Mouse (Mus musculus) layer of hippocampus, postnatal 25 days (tissue): ENCODE measurements around the gene Tap2. TPM values are rescaled to one million over a fixed set of nuclear protein-coding genes. Genes with fewer than 3 reads are reported as not detected.

Experiments used
- DNase-seq, 2 experiments: peaks; one replicate each; pipeline ENCODE4 v3.0.0; 2022; ENCODE audit warnings: mixed read lengths in 2 of 2, low spot score in 1 of 2; ENCODE audit errors: extremely low spot score in 1 of 2
- total RNA-seq, 2 experiments: library from RNA; stranded (reverse); gene quantifications; 2 replicates each; pipeline ENCODE4 v1.2.3; 2021

The Tap2 gene
- total RNA-seq, 2 experiments from 2014 or later = 7.0 to 8.9 TPM

DNA sequence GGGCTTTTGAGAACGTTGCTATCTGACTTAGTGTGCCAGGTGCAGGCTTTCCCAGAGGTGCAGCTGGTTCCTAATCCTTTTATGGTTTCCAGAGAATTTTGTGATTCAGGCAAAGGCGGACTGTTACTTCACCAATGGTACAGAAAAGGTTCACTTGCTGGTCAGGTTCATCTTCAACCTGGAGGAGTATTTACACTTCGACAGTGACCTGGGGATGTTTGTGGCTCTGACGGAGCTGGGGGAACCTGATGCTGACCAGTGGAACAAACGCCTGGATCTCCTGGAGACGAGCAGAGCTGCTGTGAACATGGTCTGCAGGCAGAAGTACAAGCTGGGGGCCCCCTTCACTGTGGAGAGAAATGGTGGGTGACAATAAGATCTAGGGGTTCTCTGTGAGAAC, 37.6 kb downstream of the Tap2 start:
- DNase-seq = no peak

DNA sequence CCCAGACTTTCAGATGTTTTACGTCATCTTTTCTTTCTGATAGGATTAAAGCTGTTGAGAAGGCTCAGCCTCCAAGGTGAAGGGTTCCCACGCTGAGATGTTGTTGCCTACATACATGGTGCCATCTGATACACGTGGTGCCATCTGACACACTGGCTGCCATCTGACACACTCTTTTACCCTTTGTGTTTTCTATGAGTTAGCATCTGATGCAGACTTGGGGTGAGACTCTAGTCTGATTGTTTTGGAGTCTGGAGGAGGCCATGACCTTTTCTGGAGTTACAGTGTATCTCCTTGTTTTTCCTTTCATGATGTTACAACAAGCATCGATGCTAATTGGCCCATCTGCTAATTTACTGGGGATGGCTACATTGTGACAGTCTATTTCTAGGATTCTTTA, 41.3 kb downstream of the Tap2 start:
- no peak for DNase-seq

DNA sequence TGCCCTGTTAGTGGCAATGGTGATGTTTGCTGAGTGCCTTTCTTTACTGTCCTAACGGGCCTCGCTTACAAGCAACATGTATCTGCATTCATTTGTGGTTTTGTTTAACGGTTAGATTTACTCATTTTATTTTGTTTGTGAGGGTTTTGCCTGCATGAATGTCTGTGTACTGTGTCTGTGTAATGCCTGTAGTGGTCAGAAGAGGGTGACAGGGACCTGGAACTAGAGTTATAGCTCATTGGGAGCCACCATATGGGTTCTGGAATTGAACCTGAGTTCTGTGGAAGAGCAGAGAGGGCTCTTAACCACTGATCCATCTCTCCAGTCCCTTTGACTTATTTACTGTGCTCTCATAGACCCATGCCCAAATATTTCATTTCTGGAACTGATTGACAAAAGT, 43.7 kb downstream of the Tap2 start:
- no peak for DNase-seq

DNA sequence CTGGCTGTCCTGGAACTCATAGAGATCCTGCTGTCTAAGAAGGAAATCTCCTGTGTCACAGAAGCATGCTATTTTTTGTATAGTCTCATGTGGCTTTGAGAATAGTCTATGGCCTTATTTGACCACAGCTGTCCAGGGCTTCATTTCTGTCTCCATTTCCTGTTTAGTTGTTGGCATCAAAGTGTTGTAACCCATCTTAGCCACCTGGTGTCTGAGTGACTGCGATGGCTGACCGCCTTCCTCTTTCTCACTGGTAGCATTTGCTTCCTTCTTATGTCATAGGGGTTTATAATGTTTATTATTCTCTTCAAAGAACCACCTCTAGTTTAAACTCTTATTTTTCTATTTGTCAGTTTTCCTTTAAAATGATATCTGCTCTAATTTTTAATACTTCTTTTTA, 45.4 kb downstream of the Tap2 start:
- DNase-seq = no peak

DNA sequence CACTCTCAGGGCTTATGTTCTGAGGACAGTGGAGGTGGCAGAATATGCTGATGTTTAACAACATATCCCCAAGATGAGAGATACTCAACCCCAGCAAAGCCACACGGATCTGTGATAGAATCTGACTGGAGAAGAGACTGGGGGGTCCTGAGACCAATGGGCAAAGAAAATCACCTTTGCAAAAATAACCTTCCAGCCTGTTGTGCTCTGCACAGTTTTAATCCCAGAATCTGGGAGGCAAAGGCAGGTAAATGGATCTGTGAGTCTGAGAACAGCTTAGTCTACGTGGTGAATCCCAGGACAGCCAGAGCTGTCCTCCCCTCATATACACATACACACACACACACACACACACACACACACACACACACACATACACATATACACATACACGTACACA, 46.0 kb downstream of the Tap2 start:
- no peak for DNase-seq

DNA sequence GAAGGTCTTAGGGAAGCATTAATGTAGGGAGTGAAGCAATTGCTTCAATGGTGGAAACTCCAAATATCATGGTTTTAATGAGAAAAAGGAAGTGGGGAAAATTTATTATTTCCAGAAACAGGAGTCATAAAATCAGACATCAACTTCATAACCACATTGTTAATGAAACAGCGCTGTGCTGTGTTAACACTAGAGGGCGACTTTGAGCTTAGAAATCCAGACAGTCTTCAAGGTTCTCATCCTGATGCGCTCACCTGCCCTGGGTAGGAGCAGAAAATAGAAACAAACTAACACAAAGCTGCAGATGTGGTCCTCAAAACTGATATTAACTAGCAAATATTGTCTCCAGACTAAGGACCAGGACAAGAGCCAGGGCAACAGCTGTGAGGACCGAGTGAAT, 46.6 kb downstream of the Tap2 start:
- DNase-seq = peak in 1 of 2 experiments; percentile 57

DNA sequence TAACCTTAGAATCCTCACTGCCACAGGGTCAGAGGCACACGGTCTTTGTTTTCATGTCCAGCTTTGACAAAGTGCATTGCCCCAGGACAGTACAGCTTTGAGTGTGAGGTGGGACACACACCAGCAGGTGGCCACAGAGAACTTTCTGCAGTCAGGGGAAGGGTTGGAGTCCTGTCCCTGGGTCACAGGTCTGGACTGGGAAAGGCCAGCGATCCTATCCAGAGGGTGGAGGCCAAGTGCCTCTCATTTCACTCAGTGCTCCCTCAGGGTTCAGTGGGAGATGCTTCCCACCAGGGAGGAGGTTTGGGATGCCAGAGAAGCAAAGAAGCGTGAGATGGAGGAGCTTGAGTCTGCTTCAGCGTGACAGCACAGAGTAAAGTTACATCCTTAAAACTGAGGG, 48.3 kb downstream of the Tap2 start:
- no peak for DNase-seq

DNA sequence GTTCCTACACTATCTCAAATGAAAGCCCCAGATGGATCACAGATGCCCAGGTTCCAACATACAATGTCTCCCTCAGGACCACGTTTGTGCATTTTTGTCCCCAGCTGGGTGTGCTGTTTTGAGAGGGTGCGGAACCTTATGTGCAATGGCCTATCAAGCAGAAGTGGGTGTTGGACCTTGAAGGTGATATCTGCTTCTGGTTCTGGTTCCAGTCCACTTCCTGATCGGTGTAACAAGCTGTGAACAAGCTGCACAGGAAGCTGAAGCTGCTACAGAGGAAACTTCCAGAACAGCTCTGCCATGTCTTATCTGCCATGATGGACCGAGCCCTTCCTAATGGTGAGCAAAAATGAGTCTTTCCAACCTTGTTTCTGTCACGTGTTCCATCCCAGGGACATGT, 53.2 kb downstream of the Tap2 start:
- no peak for DNase-seq

DNA sequence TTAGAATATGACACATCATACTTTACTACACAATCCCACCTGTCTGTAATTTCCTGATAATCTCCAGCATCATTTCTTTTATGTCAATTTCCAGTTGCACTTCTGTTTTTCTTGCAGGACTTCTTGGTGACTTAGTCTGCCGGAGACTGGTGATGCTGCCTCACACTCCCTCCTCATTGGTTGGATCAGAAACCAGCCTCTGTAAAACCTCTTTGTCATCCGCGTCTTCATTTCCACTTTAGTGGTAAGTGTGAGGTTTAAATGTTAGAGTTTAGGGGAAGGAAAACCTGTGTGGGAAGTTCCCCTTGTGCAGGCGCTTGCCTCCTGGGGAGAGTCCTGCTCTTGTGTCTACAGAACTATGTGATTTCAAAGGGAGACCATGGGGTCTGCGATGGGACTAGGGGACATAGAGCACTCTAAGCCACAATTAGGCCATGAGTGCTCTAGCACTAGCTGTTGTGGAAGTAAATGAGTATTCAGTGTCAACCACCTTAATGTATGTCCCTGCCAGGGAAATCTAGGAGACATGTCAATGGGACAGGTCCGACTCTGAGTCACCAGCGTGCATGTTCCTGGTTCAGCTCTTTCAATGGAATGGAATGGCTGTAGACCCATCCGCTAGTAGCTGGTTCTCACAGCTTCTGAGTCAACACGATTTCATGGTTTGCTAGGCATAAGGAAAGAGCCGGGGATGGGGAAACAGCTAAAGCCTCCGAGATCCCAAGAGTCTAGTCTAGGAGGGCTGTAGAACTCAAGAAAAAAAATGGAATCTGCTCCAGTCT, 54.5 kb downstream of the Tap2 start, which contains the start of gene H2-Ab1:
TSS of gene H2-Ab1 (plus strand) at position 96 of the 782 bp plus-strand sequence.
- DNase-seq = peak; percentile 75 to 96

DNA sequence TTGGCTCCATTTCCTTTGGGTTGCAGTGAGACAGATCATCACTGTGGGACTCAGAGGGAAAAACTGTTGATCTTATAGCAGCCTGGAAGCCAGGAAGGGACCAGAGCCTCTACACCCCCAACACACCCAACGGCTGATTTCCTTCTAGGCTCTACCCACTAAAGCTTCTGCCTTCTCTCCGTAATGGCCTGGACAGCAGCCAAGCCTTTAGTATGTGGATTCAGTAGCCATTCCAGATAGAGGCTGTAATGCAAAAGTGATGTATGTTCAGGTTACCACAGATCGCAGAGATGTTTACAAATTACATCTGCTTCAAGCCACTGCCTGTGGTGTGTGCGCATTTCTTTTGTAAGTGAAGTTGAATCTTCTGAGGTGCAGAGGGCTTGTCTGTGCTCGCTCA, 57.2 kb downstream of the Tap2 start:
- DNase-seq = no peak

DNA sequence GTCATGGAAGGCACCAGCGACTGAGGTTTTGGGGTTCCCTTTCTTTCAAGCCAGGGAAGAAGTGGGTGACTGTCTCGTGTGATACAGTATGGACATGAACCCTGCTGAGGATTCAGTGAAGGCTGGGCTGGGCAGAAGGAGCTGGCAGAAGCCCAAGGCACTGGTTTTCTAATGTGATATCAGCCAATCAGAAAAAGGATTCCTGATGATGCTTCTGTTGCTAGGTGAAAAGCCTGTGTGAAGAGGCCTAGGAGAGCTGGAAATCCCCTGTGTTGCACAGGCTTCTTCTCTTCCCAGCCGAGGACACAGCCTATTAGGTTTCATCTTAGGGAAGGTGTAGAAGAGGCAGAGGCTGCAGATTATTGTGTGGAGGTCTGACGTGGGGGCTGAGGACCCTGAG, 58.2 kb downstream of the Tap2 start:
- DNase-seq = peak; percentile 44 to 64

DNA sequence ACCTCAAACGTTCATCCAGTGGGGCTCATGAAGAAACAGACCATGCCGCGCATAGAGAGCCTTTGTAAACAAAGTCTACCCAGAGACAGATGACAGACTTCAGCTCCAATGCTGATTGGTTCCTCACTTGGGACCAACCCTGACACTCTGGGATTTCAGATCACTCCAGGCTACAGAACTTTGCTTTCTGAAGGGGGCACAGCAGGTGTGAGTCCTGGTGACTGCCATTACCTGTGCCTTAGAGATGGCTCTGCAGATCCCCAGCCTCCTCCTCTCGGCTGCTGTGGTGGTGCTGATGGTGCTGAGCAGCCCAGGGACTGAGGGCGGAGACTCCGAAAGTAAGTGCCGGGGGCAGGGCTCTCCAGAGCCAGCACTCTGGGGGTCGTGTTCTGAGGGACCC, 59.7 kb downstream of the Tap2 start:
- DNase-seq = peak; percentile 42 to 74

DNA sequence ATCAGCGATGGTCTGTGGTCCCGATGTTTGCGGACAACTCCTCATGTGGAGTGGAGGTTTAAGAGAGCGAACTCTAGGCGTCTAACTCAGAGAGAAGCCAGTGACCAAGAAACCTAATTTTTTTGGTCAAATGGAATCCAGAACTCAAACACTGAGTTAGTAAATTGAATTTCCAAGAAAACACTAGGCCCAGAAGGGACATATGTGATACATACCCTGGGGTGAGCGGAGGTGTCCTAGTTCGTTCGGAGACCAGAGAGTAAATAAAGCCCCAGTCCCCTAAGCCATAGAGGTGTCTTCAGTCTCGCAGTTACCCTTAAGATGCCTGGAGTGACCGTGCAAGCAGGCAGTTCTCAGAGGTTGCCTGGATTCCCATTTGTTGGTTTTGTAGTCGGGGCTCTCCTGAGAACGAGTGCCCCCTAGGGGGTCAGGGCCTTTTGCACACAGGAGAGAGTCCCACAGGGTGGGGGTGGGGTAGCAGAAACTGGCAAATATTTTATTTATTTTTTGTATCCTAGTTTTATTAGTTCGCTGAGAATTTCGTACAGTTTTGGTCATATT, 60.6 kb downstream of the Tap2 start:
- no peak for DNase-seq

DNA sequence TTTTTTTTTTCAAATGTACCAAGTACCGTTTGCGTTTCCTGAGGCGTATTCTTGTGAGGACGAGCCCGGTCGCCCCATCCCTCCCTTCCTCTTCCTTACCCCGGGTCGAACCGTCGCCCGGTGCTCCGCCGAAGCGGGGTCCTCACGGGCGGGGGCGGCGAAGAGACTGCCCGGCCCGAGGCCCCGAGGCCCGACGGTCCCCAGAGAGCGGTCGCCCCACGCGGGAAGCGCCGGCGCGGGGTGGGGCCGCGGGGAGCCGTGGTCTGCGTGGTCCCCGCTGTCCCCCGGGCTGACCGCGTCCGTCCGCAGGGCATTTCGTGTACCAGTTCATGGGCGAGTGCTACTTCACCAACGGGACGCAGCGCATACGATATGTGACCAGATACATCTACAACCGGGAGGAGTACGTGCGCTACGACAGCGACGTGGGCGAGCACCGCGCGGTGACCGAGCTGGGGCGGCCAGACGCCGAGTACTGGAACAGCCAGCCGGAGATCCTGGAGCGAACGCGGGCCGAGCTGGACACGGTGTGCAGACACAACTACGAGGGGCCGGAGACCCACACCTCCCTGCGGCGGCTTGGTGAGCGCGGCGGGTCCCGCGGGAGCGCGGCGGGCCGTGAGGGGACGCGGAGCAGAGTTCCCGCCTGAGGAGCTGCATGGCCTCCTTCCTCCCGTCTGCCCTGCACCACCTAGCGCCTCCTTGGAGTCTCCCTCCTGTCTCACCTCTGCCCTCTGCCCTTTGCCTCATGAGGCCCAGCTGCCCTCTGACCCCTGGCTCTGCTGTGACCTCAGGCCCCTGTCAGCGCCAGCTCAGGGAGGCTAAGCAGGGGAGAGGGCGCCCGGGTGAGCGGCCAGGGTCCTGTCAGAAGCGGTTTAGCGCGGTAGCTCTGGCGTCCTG, 61.4 kb downstream of the Tap2 start:
- DNase-seq = no peak

Other genes starting within 250 kb of the Tap2 start
- gene Vps52, start 247.7 kb upstream of the Tap2 start, total RNA-seq = 10 to 100 TPM; 85.0 to 95.9 TPM
- gene Rps18, start 247.5 kb upstream of the Tap2 start, total RNA-seq = 100 to 1,000 TPM; 311 to 351 TPM
- gene H2-K1, start 203.2 kb upstream of the Tap2 start, total RNA-seq = 10 to 100 TPM; 15.8 to 19.7 TPM
- gene Ring1, start 178.8 kb upstream of the Tap2 start, total RNA-seq = 10 to 100 TPM; 37.1 to 44.3 TPM
- 10 to 100 TPM; 54.3 to 63.9 TPM for gene H2-Ke6, start 175.5 kb upstream of the Tap2 start, total RNA-seq
- gene Slc39a7, start 171.8 kb upstream of the Tap2 start, total RNA-seq = 10 to 100 TPM; 94.3 to 95.5 TPM
- gene Rxrb, start 171.7 kb upstream of the Tap2 start, total RNA-seq = 10 to 100 TPM; 76.0 to 83.6 TPM
- gene Col11a2, start 164.1 kb upstream of the Tap2 start, total RNA-seq = 10 to 100 TPM; 23.5 to 25.3 TPM
- under 1 TPM; 0.42 to 0.45 TPM for gene H2-Oa, start 111.2 kb upstream of the Tap2 start, total RNA-seq
- gene H2-DMa, start 84.0 kb upstream of the Tap2 start, total RNA-seq = 10 to 100 TPM; 32.3 to 35.1 TPM
- gene Brd2, start 80.9 kb upstream of the Tap2 start, total RNA-seq = 100 to 1,000 TPM; 196 to 216 TPM
- under 1 TPM; 0.69 to 0.94 TPM for gene H2-DMb2, start 60.2 kb upstream of the Tap2 start, total RNA-seq
- gene H2-DMb1, start 50.5 kb upstream of the Tap2 start, total RNA-seq = 1 to 10 TPM; 1.8 to 3.4 TPM
- gene Tap1, start 16.0 kb upstream of the Tap2 start, total RNA-seq = 1 to 10 TPM; 3.0 to 3.4 TPM
- gene Psmb9, start 15.8 kb upstream of the Tap2 start, total RNA-seq = 1 to 10 TPM; 1.6 to 1.7 TPM
- 1 to 10 TPM; 2.2 to 3.3 TPM for gene Psmb8, start 5.8 kb upstream of the Tap2 start, total RNA-seq
- gene H2-Ob, start 35.4 kb downstream of the Tap2 start, total RNA-seq = under 1 TPM; 0.25 to 0.47 TPM
- gene H2-Ab1, start 54.2 kb downstream of the Tap2 start, total RNA-seq = 1 to 10 TPM; 1.0 to 1.7 TPM
- 1 to 10 TPM; 1.1 to 1.3 TPM for gene H2-Aa, start 84.3 kb downstream of the Tap2 start, total RNA-seq
- gene H2-Eb1, start 102.3 kb downstream of the Tap2 start, total RNA-seq = 1 to 10 TPM; 1.0 to 1.6 TPM
- gene H2-Eb2, start 122.1 kb downstream of the Tap2 start, total RNA-seq = not detected
- gene Btnl2, start 151.3 kb downstream of the Tap2 start, total RNA-seq = 1 to 10 TPM in 1 of 2 experiments, under 1 TPM in 1; 0.86 to 1.1 TPM
- gene Btnl1, start 173.6 kb downstream of the Tap2 start, total RNA-seq = not detected
- 1 to 10 TPM; 3.3 to 4.0 TPM for gene BC051142, start 195.3 kb downstream of the Tap2 start, total RNA-seq